Mouse (Mus musculus) intestine, embryonic 16.5 days (tissue): ENCODE measurements around the gene Abtb2. TPM values are rescaled to one million over a fixed set of nuclear protein-coding genes. Genes with fewer than 3 reads are reported as not detected.

Experiments used
- ATAC-seq: fragments of 200-750 bp; cut with Nextera tagmentation; 2 replicates; pipeline ENCODE4 v1.8.0; 2017; ENCODE audit warnings: moderate TSS enrichment, moderate library complexity
- H3K27ac ChIP-seq: fragments of 300-500 bp; sonication (generic); 2 replicates; pipeline ENCODE4 v1.5.1; 2014; ENCODE audit warnings: mild to moderate bottlenecking, low read length
- H3K27me3 ChIP-seq: fragments of 300-500 bp; sonication (generic); replicated peaks from 2 replicates; pipeline ENCODE4 v1.6.1; 2014; ENCODE audit warnings: low read length, control low read depth, mixed read lengths; ENCODE audit not compliant: control insufficient read depth, insufficient read depth
- H3K36me3 ChIP-seq: fragments of 300-500 bp; sonication (generic); 2 replicates; pipeline ENCODE4 v1.6.1; 2014; ENCODE audit warnings: low read length, control low read depth; ENCODE audit not compliant: control insufficient read depth, insufficient read depth
- H3K4me1 ChIP-seq: fragments of 300-500 bp; sonication (generic); 2 replicates; pipeline ENCODE4 v1.6.1; 2014; ENCODE audit warnings: low read length, control low read depth, mixed read lengths; ENCODE audit not compliant: control insufficient read depth, insufficient read depth
- H3K4me2 ChIP-seq: fragments of 300-500 bp; sonication (generic); 2 replicates; pipeline ENCODE4 v1.6.1; 2014; ENCODE audit warnings: low read depth, low read length, control low read depth
- H3K4me3 ChIP-seq: fragments of 300-500 bp; sonication (generic); 2 replicates; pipeline ENCODE4 v1.5.1; 2014; ENCODE audit warnings: mild to moderate bottlenecking, low read length
- H3K9ac ChIP-seq: fragments of 300-500 bp; sonication (generic); 2 replicates; pipeline ENCODE4 v1.6.1; 2014; ENCODE audit warnings: low read depth, low read length
- H3K9me3 ChIP-seq: fragments of 300-500 bp; sonication (generic); 2 replicates; pipeline ENCODE4 v1.6.1; 2016; ENCODE audit warnings: low read length, control low read depth; ENCODE audit not compliant: control insufficient read depth
- WGBS: fragments of 180-500 bp; shearing (Covaris S2); extraction: QIAGEN DNeasy Blood & Tissue Kit; methylation state at CpG from one replicate; pipeline ENCODE4 v1.1.7; 2014; 5-methylcytosine and 5-hydroxymethylcytosine counted together
- polyA plus RNA-seq: library from polyadenylated mRNA; unstranded; fragments of >200 nt; fragmentation: Nextera tagmentation; extraction: Ambion mirVana; gene quantifications from 2 replicates; pipeline ENCODE4 v1.2.1, GENCODE M21; 2015

Gene Abtb2
- polyA plus RNA-seq, 1 experiment from 2014 or later: 4.7 TPM

DNA sequence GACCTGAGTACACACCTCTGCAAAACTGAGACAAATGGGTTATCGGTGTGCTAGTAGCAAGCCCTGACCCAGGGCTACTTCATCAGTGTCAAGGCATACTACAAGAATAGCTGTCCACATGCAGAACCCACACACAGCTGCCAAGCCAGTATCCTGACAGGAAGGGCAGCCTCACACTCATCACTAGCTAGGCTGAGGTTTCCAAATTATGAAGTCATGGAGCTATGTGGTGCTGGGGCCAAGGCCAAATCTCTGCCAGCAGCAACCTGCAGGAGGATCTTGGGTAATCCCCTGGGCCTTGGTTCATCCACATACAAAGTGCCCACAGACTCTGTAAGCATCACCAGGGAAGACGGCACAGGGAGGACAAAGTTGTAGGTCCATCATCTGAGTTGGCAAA lies 177.4 kb downstream of the Abtb2 start:
- Histone ChIP-seq H3K4me2 (no peak overlapping the region), H3K9ac (no peak overlapping the region), H3K4me3 (no peak overlapping the region), H3K4me1 (no peaks in the 10 kb centered on the region), H3K27ac (no peak overlapping the region), H3K36me3 (0 out of 2 replicates have a peak, but pooled peaks cover 3% of the 10 kb centered on the region), H3K9me3 (no peaks in the 10 kb centered on the region), H3K27me3 (no peaks in the 10 kb centered on the region)
- WGBS: 94% methylated on average over 2 of the region's 2 CpGs
- ATAC-seq: no peak

GRCm38 (mm10) chr2:103743988-103744387 lies 177.9 kb downstream of the Abtb2 start:
- Histone ChIP-seq H3K27ac (no peak overlapping the region), H3K36me3 (0 out of 2 replicates have a peak, but pooled peaks cover 3% of the 10 kb centered on the region), H3K4me3 (no peak overlapping the region), H3K9me3 (no peaks in the 10 kb centered on the region), H3K4me2 (no peak overlapping the region), H3K4me1 (no peaks in the 10 kb centered on the region), H3K27me3 (no peaks in the 10 kb centered on the region), H3K9ac (no peak overlapping the region)
- WGBS: 78% methylated on average over 7 of the region's 7 CpGs
- no peak for ATAC-seq

DNA sequence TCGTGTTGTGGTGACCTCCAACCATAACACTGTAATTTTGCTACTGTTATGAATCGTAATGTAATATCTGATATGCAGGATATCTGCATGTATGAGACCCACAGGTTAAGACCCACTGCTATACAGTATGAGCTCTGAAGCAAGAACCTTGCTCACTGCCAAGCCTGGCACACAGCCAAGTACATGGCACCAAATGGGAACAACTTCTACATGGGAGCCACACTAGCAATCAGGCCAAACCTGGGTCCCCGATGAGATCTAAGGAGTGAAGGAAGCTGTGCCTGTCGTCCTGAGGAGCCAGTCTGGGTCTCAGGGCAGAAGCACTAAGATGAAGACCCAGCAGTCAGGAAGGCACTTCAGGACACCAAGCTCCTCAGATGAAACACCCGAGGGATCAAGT lies 179.4 kb downstream of the Abtb2 start:
- H3K4me1 ChIP-seq: peaks cover 3% of the 10 kb centered on the region; the same call in 1 of the 2 replicates
- no peak for ATAC-seq
- WGBS: 89% methylated on average over 5 of the region's 5 CpGs
- H3K9me3 ChIP-seq: no peaks in the 10 kb centered on the region
- no peak overlapping the region for H3K4me2 ChIP-seq
- H3K27ac ChIP-seq: no peak overlapping the region
- H3K27me3 ChIP-seq: no peaks in the 10 kb centered on the region
- no peak overlapping the region for H3K9ac ChIP-seq
- H3K36me3 ChIP-seq: 0 out of 2 replicates have a peak, but pooled peaks cover 5% of the 10 kb centered on the region
- no peak overlapping the region for H3K4me3 ChIP-seq

DNA sequence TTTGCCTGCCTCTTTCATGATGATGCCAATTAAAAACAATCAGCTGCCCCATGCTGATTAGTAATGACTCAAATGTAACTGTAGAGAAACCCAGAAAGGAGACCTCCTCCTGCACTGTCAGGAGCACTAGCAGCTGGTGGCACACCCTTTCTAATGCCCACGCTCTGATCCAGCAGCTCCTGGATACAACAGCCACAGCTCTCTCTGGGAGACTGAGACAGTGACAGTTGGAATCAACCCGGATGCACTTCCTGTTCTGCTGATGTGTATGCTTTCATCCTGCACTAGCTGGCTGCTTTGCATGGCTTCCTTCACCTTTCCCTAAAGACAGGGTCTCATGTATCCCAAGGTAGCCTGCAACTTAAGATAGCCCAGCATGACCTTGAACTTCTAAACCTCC lies 180.0 kb downstream of the Abtb2 start:
- no peak for ATAC-seq
- H3K9ac ChIP-seq: no peak overlapping the region
- no peak overlapping the region for H3K4me2 ChIP-seq
- peaks cover 3% of the 10 kb centered on the region; the same call in 1 of the 2 replicates for H3K4me1 ChIP-seq
- H3K27me3 ChIP-seq: no peaks in the 10 kb centered on the region
- no peaks in the 10 kb centered on the region for H3K9me3 ChIP-seq
- 0 out of 2 replicates have a peak, but pooled peaks cover 7% of the 10 kb centered on the region for H3K36me3 ChIP-seq
- 0 out of 2 replicates have a peak overlapping the region, but pooled peaks have one; percentile 66 for H3K27ac ChIP-seq
- 88% methylated on average over 2 of the region's 2 CpGs for WGBS
- H3K4me3 ChIP-seq: no peak overlapping the region

DNA sequence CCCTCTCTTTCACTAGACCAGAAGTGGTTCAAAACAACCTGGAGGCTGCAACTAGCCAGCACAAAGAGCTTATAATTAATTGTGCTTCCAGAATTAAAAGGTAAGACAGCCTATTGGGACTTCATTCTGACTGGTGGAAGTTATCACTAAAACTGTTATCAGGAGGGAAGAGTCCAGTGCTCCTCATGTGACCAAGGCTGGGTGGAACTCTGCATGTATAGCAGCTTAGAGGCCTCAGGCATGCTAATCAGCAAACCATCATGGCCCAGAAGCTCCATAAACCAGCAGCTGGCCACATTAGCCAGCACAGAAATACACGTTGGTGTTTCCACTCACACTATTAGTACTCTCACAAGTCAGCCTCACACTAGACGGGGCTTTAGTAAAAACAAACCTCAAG lies 180.7 kb downstream of the Abtb2 start:
- 74% methylated on average over 2 of the region's 2 CpGs for WGBS

DNA sequence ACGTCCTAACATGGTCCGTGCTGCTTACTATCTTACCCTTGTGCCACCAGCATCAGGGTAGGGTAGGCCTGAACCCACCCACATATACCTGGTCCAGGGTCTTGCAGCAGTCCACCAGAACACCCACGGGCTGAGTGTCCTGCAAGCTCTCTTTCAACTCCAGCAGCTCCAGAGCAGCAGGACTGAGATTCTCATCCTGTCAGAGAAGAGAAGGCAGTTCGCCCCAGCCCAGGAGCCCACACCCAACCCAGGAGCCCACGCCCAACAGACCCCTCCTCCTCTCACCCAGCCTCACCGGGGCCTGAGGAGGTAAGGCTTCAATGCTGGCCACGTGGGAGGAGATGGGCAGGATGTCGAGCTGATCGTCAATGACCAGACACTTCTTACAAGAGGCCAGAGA lies 181.8 kb downstream of the Abtb2 start:
- 89% methylated on average over 9 of the region's 9 CpGs for WGBS
- no peak overlapping the region for H3K27ac ChIP-seq
- peaks cover 3% of the 10 kb centered on the region; the same call in 1 of the 2 replicates for H3K4me1 ChIP-seq
- H3K4me2 ChIP-seq: no peak overlapping the region
- no peaks in the 10 kb centered on the region for H3K9me3 ChIP-seq
- no peaks in the 10 kb centered on the region for H3K27me3 ChIP-seq
- no peak overlapping the region for H3K4me3 ChIP-seq
- H3K36me3 ChIP-seq: peaks cover 20% of the 10 kb centered on the region
- no peak for ATAC-seq
- no peak overlapping the region for H3K9ac ChIP-seq

More for the DNA sequence above, 180.7 kb downstream of the Abtb2 start:
- ATAC-seq: peak; percentile 52
- H3K27ac ChIP-seq: peak overlapping the region; percentile 66
- H3K4me1 ChIP-seq: peaks cover 3% of the 10 kb centered on the region; the same call in 1 of the 2 replicates
- no peak overlapping the region for H3K4me2 ChIP-seq
- no peaks in the 10 kb centered on the region for H3K9me3 ChIP-seq
- peaks cover 12% of the 10 kb centered on the region; the same call in 1 of the 2 replicates for H3K36me3 ChIP-seq
- H3K27me3 ChIP-seq: no peaks in the 10 kb centered on the region
- no peak overlapping the region for H3K4me3 ChIP-seq
- H3K9ac ChIP-seq: no peak overlapping the region

DNA sequence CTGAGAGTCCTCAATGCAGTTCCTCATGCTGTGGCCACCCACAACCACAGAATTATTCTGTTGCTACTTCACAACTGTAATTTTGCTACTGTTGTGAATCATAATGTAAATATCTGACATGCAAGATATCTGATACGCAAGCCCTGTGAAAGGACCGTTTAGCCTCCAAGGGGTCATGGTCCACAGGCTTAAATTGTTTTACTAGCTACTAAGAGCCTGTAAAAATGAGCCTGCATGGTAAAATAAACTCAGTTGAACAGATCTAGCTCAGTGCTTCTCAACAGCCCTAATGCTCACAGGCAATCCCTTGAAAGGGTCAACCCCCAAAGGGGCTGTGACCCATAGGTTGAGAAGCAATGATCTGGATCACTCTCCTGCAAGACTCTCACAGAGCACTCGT lies 183.0 kb downstream of the Abtb2 start:
- no peaks in the 10 kb centered on the region for H3K9me3 ChIP-seq
- no peak overlapping the region for H3K9ac ChIP-seq
- H3K4me3 ChIP-seq: no peak overlapping the region
- no peak overlapping the region for H3K4me2 ChIP-seq
- ATAC-seq: peak; percentile 89
- peaks cover 3% of the 10 kb centered on the region; the same call in 1 of the 2 replicates for H3K4me1 ChIP-seq
- no peaks in the 10 kb centered on the region for H3K27me3 ChIP-seq
- WGBS: 60% methylated on average over 3 of the region's 3 CpGs
- peaks cover 20% of the 10 kb centered on the region for H3K36me3 ChIP-seq
- H3K27ac ChIP-seq: peak overlapping the region; percentile 80

- Histone ChIP-seq H3K4me3 (no peak overlapping the region), H3K4me1 (peaks cover 3% of the 10 kb centered on the region; the same call in 1 of the 2 replicates), H3K9me3 (no peaks in the 10 kb centered on the region), H3K27me3 (no peaks in the 10 kb centered on the region), H3K36me3 (peaks cover 26% of the 10 kb centered on the region), H3K4me2 (no peak overlapping the region), H3K27ac (no peak overlapping the region), H3K9ac (no peak overlapping the region)
- WGBS: 91% methylated on average over 6 of the region's 6 CpGs
- no peak for ATAC-seq
Observed at GRCm38 (mm10) chr2:103751771-103752170, 185.7 kb downstream of the Abtb2 start.

GRCm38 (mm10) chr2:103754614-103755013 lies 188.5 kb downstream of the Abtb2 start:
- Histone ChIP-seq H3K9ac (no peak overlapping the region), H3K4me2 (no peak overlapping the region), H3K27me3 (no peaks in the 10 kb centered on the region), H3K27ac (no peak overlapping the region), H3K4me3 (no peak overlapping the region), H3K4me1 (peaks cover 3% of the 10 kb centered on the region; the same call in 1 of the 2 replicates), H3K36me3 (peaks cover 23% of the 10 kb centered on the region), H3K9me3 (no peaks in the 10 kb centered on the region)
- no peak for ATAC-seq
- 90% methylated on average over 3 of the region's 3 CpGs for WGBS
